Mouse (Mus musculus) v-Abl transformed pro-B cells (cell line): ENCODE data around the gene Sptbn4.

Source experiments
- in situ Hi-C, 2 experiments: fragments of 400-800 bp; cut with MboI; formaldehyde crosslinking; loops; one replicate each; pipeline ENCODE4 v1.15.1; 2025; ENCODE audit not compliant: unreplicated experiment in 2 of 2

The Sptbn4 gene

DNA sequence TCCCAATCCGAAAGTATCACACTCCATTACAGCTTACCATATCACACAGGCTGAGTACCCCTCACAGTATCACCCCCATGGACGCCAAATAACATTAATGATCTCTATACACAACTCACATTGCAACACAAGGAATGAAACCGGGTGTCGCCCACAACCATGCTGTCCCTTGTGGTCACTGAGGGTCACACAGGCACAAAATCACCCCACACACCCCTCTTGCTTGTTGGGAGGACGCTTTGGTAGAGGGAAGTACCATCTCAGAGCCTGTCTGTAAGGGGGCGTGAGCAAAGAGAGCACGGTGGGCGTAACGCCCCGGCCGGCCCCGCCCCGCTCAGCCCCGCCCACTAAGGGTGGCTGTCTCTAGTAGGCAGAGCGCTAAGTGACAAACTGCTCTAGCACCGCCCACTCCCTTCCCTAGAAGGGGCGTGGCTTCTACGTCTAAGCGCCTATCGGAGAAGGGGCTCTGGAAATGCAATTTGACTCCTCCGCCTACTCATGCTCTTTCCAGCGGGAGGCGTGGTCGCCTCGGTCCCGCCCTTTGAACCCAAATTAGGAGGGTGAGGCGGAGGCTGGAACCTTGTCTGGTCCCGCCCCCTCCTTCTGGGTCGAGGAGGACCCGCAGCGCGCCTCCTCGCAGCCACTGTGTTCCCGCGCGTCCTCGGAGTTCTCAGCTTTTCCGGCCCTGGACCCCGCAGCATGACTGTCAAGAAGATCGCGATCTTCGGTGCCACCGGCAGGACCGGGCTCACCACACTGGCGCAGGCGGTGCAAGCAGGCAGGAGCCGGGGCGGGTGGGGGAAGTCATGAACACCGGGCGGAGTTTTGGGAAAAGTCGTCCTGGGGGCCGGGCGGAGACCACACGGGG, at the start of gene Sptbn4, which contains the start of gene Blvrb:
Gene Sptbn4 (minus strand): TSS at position 268 of the 868 bp plus-strand sequence.
Gene Blvrb (plus strand): TSS at position 560 of the 868 bp plus-strand sequence.
- in situ Hi-C loops: loop anchor here (5.0 kb wide), 1 partner anchor 90 kb away; the partner anchor contains the start of genes Gm20479 (in 2 of the 2) and Shkbp1 (in 2 of the 2)

- in situ Hi-C loops: loop anchor here in 1 of 2 experiments (10.0 kb wide), 1 partner anchor 160 kb away; the partner anchor contains the start of gene Ltbp4
Observed at GRCm38 (mm10) chr7:27494659-27495367, 47.3 kb upstream of the Sptbn4 start.

DNA sequence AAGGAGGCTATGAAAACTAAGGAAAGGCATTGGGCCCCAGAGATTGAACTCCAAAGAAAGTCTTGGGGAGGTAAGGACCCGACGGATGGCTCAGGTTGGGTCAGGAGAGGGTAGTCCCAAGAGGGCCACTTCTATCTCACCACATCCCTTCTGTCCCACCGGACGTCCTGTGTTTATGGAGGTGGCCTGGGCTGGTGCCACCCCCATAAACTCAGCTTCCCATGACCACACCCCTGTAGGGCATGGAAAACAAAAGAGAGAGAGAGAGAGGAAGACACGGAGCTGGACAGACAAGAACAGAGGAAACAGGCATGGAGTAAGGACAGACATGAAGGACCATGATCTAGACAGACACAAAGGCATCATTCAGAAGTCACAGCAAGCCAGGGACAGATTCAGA, 46.0 kb upstream of the Sptbn4 start:
- in situ Hi-C loops: loop anchor here in 1 of 2 experiments (10.0 kb wide), 1 partner anchor 159 kb away; the partner anchor contains the start of gene Ltbp4

DNA sequence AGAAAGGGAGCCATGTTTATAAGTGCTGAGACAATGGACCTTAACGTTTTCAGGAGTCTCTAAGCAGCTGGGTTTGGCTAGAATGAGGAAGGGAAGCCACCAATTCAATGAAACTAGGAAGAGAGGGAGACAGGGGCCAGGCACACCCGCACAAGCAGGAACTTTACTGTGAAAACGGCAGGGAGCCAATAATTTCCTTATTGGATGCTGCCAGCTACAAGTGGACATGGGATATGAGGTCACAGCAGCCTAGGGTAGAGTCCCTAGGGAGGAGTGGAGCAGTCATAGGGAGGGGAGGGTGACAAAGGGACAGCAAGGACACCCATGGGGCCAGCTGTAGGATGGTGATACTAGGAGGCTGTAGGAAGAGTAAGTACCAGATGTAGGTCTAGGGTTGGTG, 45.5 kb upstream of the Sptbn4 start:
- in situ Hi-C loops: loop anchor here in 1 of 2 experiments (10.0 kb wide), 1 partner anchor 158 kb away; the partner anchor contains the start of gene Ltbp4

- in situ Hi-C loops: loop anchor here in 1 of 2 experiments (10.0 kb wide), 1 partner anchor 157 kb away; the partner anchor contains the start of gene Ltbp4
Observed at GRCm38 (mm10) chr7:27491856-27492255, 44.4 kb upstream of the Sptbn4 start.

DNA sequence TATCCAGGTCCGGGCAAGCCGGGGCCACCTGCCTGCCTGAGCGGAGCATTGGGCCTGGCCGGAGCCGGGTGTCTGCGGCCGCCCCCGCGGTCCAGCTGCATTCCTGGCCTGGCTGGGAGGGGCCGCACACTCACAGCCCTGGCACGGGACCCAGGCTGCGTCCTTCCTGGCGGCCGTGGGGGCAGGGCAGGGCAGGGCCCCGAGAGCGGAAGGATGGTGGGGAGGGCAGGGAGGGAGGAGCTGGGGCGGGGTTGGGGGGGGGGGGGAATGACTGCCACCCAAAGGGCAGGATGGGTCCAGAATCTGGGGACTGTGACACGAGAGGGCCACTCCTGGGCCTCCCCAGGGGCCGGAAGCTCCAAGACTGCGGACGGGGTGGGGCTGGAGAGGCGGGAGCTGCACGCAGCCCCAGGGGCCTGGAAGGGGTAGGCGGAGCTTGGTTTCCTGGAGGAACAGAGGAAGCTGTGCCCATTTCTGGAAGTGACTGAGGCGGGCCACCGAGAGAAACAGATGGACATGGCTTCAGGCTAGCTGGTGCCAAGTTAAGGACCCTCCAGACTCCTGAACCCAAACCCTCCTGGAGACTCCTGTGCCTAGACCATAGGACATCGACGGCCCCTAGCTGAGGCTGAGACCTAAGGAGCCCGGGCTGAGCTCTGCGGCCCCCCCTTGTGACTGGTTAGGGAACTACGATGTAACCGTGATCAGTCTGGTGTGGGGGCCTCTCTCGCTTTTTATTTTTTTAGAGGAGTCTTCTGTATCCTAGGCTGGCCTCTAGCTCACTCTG, 43.2 kb upstream of the Sptbn4 start:
- in situ Hi-C loops: loop anchor here in 1 of 2 experiments (10.0 kb wide), 1 partner anchor 156 kb away; the partner anchor contains the start of gene Ltbp4

DNA sequence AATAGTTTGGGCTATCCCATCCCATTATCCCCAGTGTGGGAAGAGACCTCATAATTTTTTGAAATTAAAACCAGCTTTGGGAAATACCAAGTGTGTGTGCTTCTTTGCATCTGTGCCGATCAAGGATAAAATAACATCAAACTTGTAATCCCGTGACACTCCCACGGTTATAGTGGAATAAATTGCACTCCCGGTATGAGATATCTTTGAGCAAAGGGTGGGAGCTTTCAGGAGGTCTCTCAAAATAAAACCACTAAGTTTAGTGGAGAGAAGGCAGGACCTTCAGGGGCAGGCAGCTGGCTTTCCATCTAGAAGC, 42.7 kb upstream of the Sptbn4 start:
- in situ Hi-C loops: loop anchor here in 1 of 2 experiments (10.0 kb wide), 1 partner anchor 155 kb away; the partner anchor contains the start of gene Ltbp4

GRCm38 (mm10) chr7:27489270-27489869, 41.9 kb upstream of the Sptbn4 start:
- in situ Hi-C loops: loop anchor here (5.0 kb wide), 2 partner anchors 47 to 88 kb away; no protein-coding TSS in a partner anchor

DNA sequence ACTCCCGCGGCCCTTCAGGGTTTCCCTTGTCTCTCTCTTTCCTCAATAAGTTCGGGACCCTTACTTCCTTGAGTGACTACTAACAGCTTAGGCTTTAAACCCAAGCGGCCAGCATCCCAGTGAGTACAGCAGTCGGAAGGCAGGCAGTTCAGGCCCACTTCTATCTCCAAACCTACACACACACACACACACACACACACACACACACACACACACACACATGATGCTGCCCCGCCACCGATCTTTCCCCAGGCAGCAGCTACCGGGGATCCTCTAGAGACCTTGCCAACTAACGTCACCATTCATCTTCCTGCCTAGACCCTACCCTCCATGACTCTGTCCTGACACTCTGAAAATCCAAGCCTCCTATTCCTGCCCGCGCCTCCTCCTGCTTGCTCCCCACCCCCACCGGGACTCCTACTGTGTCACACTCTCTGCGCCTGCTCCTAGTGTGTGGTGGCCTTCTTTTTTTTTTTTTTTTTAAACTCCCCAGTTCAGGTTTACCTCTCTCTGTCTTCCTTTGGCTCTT, 40.3 kb upstream of the Sptbn4 start:
- in situ Hi-C loops: loop anchor here (5.0 kb wide), 2 partner anchors 46 to 89 kb away; no protein-coding TSS in a partner anchor

DNA sequence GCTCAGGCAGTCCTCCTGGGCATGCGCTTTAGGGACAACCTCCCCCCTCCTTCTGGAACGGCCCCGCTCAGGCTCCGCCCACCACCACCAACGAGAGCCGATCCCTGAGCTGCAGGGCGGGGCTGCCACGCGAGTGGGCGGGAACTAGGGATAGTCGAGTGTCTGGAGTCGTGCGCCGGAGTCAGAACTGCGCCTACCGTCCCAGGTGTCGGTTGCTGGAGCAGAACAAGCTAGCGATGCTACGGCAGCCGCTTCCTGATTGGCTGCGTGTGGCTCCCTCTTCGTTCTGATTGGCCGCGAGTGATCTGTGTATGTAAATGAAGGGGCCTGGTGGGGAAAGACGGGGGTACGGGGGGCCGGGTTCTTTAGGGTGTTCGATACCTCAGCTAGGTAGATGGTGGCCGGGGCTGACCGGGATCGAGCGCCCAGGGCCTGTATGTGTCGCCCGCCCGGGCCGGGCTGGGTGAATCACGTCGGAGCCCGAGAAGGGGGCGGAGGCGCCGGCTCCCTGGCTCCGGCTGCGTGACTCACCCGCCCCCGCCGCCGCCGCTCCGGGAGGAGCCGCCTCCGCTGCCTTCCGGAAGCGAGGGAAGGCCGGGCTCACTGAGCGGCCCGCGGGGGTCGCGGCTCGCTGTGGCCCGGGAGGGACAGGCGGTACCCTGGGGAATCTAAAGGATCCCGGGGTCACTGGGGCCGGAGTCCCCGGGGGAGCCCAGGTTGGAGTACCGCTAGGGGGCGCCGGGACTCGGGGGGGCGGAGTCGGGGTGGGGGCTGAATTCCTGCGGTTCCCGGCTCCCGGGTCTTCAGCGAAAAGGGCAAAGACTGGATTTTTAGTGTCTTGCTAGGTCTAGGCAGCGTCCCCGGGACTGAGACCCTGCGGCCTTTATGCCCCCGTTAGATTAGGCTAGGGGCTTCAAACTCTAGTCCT, 39.5 kb upstream of the Sptbn4 start, which contains the start of gene Sertad1:
Gene Sertad1 (plus strand): TSS at position 141 of the 928 bp plus-strand sequence.
- in situ Hi-C loops: loop anchor here (5.0 kb wide), 2 partner anchors 45 to 90 kb away; no protein-coding TSS in a partner anchor

DNA sequence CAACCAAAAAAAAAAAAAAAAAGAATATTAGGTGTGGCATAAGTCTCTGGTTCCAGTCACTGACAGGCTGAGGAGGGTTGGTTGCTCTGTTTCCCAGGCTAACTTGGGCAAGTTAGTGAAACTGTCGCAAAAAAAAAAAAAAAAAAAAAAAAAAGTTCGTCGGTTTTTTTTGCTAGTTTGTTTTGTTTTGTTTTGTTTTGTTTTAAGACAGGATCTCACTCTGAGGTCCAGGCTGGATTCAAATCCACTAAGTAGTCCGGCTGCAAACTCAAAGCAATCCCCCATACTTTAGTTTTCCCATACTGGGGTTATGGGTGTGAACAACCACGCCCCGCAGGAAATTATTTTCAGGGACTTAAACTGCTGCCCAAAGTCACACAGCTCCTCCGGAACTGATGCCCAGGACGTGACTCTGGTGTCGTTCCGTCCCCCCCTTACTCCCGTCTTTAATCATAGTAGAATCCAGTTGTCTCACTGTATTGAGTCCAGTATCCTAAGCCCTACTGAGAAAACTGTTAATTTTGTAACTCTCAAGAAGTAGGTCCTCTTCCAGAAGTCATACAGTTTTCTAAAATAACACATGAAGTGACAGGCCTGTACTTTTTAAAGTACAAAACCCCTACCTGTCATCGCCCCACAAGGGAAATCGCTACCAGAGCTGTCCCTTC, 38.8 kb upstream of the Sptbn4 start:
- in situ Hi-C loops: loop anchor here (5.0 kb wide), 2 partner anchors 44 to 91 kb away; no protein-coding TSS in a partner anchor

GRCm38 (mm10) chr7:27483860-27484259, 36.4 kb upstream of the Sptbn4 start:
- in situ Hi-C loops: no loop called here

- in situ Hi-C loops: no loop called here
Observed at GRCm38 (mm10) chr7:27481627-27481969, 34.1 kb upstream of the Sptbn4 start.

- in situ Hi-C loops: no loop called here
Observed at GRCm38 (mm10) chr7:27480927-27481626, 33.6 kb upstream of the Sptbn4 start.

GRCm38 (mm10) chr7:27480506-27480905, 33.0 kb upstream of the Sptbn4 start:
- in situ Hi-C loops: no loop called here

DNA sequence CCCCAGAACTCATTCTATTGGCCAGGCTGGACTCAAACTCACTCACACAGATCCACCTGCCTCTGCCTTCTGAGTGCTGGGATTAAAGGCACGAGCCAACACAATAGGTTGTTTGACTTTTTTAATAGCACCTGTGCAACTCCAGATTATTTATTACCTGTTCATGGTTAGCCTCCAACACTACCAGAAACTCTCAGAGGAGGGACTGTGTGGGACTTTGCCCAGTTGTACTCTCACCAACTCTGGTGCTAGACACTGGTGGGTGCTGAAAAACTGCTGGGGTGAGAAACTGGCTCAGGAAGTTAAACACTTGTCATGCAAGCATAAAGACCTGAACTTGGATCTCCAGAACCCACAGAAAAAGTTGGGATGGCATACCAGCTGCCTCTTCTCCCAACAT, 32.3 kb upstream of the Sptbn4 start:
- in situ Hi-C loops: no loop called here

DNA sequence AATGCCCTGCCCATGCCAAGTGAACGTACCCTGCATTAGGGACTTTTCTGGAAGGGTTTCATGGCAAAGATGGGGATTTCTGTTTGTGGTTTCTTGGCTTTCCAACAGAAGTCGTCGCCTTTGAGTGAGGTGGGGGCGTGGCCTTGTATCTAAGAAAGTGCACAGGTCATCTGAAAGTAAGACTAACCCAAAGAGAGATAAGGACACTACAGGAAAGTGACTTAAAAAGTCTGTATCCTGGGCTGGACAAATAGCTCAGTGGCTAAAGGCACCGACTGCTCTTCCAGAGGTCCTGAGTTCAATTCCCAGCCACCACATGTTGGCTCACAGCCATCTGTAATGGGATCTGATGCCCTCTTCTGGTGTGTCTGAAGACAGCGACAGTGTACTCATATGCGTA, 31.1 kb upstream of the Sptbn4 start:
- in situ Hi-C loops: no loop called here
